Mouse (Mus musculus): Measurements from ENCODE around the gene Tsc22d1. TPM values are rescaled to one million over a fixed set of nuclear protein-coding genes. Genes with fewer than 3 reads are reported as not detected.

Tsc22d1 gene
- total and polyA plus RNA-seq, 2 experiments from 2014 or later = 170 to 241 TPM

DNA sequence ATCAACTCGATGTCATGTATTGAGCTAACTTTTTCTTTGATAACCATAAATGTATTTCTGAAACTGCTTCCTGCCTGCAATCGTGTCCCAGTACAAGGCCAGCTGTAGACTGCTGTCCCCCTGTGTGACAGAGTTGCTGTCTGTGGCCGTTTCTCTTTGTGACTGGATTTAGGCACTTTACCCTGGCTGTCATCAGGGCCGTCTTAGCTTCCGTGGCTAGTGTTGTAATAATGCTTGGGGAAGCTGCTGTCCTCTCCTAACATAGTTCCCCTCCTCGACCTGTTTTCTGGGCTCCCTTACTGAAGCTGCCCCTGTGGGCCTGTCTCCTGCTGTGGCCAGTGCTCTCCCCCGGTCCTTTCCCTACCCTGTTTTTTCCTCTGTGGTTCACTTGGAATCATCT is 83.4 kb downstream of the Tsc22d1 start:
- DNase-seq (ENCODE audit: low spot score) (no peak), ATAC-seq (ENCODE audit: insufficient read depth, low read depth) (0 out of 2 replicates have a peak, but pooled peaks have one; percentile 33)
- Histone ChIP-seq H3K36me3 (replicated peaks; ENCODE audit: control insufficient read depth, insufficient read depth, low read length) (no peaks in the 10 kb centered on the region), H3K27me3 (ENCODE audit: control insufficient read depth, insufficient read depth, low read length) (no peaks in the 10 kb centered on the region), H3K9me3 (replicated peaks; ENCODE audit: control insufficient read depth, low read length) (no peaks in the 10 kb centered on the region), H3K4me1 (ENCODE audit: control insufficient read depth, insufficient read depth) (no peaks in the 10 kb centered on the region), H3K9ac (replicated peaks; ENCODE audit: low read depth, low read length) (no peak overlapping the region), H3K4me2 (ENCODE audit: low read depth, low read length) (no peak overlapping the region), H3K4me3 (ENCODE audit: low read depth, low read length) (no peak overlapping the region), H3K27ac (ENCODE audit: low read depth) (no peak overlapping the region)
- 37% methylated on average over 7 of the region's 7 CpGs for WGBS
- TF ChIP-seq CTCF (IDR thresholded peaks at IDR 0.05; ENCODE audit: low read depth) (no peak), EP300 (IDR thresholded peaks at IDR 0.05; ENCODE audit: low read depth) (no peak)

DNA sequence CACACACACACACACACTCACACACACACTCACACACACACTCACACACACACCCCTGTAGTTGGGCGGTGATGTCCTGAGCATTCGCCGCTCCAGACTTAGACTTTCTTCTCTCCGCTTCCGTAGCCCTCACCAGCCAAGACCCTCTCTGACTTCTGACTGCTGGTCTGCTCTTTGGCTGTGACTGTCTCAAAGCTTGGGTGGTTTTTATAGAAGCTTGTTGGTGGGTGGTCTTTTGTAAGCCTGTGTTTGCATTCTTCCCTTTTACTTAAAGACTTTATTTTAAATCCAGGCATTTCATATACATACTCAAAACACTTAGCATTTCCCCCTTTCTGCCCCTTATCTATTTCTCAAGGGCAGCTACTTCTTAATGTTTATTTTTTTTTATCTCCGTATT is 84.7 kb downstream of the Tsc22d1 start:
- H3K36me3 ChIP-seq (replicated peaks; ENCODE audit: control insufficient read depth, insufficient read depth, low read length) = no peaks in the 10 kb centered on the region
- WGBS = 85% methylated on average over 6 of the region's 6 CpGs
- no peak overlapping the region for H3K27ac ChIP-seq (ENCODE audit: low read depth)
- H3K27me3 ChIP-seq (ENCODE audit: control insufficient read depth, insufficient read depth, low read length) = no peaks in the 10 kb centered on the region
- DNase-seq (ENCODE audit: low spot score) = no peak
- H3K4me2 ChIP-seq (ENCODE audit: low read depth, low read length) = no peak overlapping the region
- H3K9me3 ChIP-seq (replicated peaks; ENCODE audit: control insufficient read depth, low read length) = no peaks in the 10 kb centered on the region
- H3K4me1 ChIP-seq (ENCODE audit: control insufficient read depth, insufficient read depth) = no peaks in the 10 kb centered on the region
- H3K9ac ChIP-seq (replicated peaks; ENCODE audit: low read depth, low read length) = no peak overlapping the region
- no peak overlapping the region for H3K4me3 ChIP-seq (ENCODE audit: low read depth, low read length)
- ATAC-seq (ENCODE audit: insufficient read depth, low read depth) = no peak
- TF ChIP-seq EP300 (IDR thresholded peaks at IDR 0.05; ENCODE audit: low read depth) (no peak), CTCF (IDR thresholded peaks at IDR 0.05; ENCODE audit: low read depth) (no peak)

DNA sequence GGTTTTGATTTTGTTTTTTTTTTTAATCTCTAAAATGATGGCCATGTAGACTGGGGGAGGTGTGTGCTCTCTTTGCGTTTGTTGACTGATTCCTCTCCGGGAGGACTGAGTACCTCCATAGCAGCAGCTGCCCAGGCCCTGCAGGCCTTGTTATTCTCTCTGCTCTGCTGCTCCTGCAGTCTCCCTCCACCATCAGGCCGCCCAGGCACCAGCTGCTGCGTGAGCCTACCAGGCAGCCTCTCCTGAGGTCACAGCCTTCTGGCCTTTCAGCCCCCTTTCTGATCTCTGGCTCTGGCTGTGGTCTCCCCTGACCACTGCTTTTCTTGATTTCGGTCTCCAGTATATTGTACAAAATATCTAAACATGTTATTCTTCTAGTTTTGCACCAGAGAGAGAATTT is 85.3 kb downstream of the Tsc22d1 start:
- no peaks in the 10 kb centered on the region for H3K4me1 ChIP-seq (ENCODE audit: control insufficient read depth, insufficient read depth)
- no peaks in the 10 kb centered on the region for H3K9me3 ChIP-seq (replicated peaks; ENCODE audit: control insufficient read depth, low read length)
- 0 out of 2 replicates have a peak overlapping the region, but pooled peaks have one; percentile 30 for H3K27ac ChIP-seq (ENCODE audit: low read depth)
- no peak overlapping the region for H3K4me2 ChIP-seq (ENCODE audit: low read depth, low read length)
- no peaks in the 10 kb centered on the region for H3K27me3 ChIP-seq (ENCODE audit: control insufficient read depth, insufficient read depth, low read length)
- H3K36me3 ChIP-seq (replicated peaks; ENCODE audit: control insufficient read depth, insufficient read depth, low read length) = no peaks in the 10 kb centered on the region
- no peak for ATAC-seq (ENCODE audit: insufficient read depth, low read depth)
- H3K9ac ChIP-seq (replicated peaks; ENCODE audit: low read depth, low read length) = no peak overlapping the region
- H3K4me3 ChIP-seq (ENCODE audit: low read depth, low read length) = no peak overlapping the region
- 57% methylated on average over 5 of the region's 5 CpGs for WGBS
- no peak for DNase-seq (ENCODE audit: low spot score)
- no peak for TF ChIP-seq CTCF (IDR thresholded peaks at IDR 0.05; ENCODE audit: low read depth)
- no peak for TF ChIP-seq EP300 (IDR thresholded peaks at IDR 0.05; ENCODE audit: low read depth)

DNA sequence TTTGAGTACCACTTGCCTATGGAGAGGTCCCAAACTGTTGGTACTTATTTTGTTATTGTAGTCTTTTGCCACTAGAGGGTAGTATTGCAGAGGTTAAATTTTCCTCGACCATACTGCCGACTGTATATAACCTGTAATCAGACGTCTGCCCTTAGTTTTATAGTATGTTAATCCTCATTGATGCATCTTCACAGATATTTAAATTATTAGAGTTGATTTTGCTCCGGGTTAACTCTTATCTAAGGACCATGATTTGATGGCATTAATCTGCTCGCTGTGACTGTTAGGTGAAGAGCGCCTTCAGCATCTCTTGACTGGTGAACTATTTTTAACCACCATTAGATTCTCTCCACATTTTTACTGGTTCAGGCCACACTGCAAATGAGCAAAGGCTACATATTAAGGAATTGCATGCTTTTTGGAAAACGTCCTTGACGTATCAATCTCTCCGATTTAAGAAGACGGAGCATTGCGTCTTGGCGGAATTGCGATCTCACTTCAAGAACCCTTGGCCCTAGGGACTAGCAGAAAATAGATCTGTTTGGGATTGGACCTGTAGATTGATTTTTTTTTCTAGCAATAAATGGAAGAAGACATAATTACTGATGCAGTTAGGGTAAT is 88.6 kb downstream of the Tsc22d1 start:
- H3K4me3 ChIP-seq (ENCODE audit: low read depth, low read length) = peak overlapping the region; percentile 73
- no peak for ATAC-seq (ENCODE audit: insufficient read depth, low read depth)
- H3K27me3 ChIP-seq (ENCODE audit: control insufficient read depth, insufficient read depth, low read length) = no peaks in the 10 kb centered on the region
- peaks cover 14% of the 10 kb centered on the region; the same call in 1 of the 2 replicates for H3K4me1 ChIP-seq (ENCODE audit: control insufficient read depth, insufficient read depth)
- TF ChIP-seq CTCF (IDR thresholded peaks at IDR 0.05; ENCODE audit: low read depth) (peak; percentile 59), EP300 (IDR thresholded peaks at IDR 0.05; ENCODE audit: low read depth) (no peak)
- no peaks in the 10 kb centered on the region for H3K9me3 ChIP-seq (replicated peaks; ENCODE audit: control insufficient read depth, low read length)
- H3K27ac ChIP-seq (ENCODE audit: low read depth) = peak overlapping the region; percentile 99
- H3K9ac ChIP-seq (replicated peaks; ENCODE audit: low read depth, low read length) = peak overlapping the region; percentile 90
- H3K36me3 ChIP-seq (replicated peaks; ENCODE audit: control insufficient read depth, insufficient read depth, low read length) = peaks cover 20% of the 10 kb centered on the region
- peak; percentile 73 for DNase-seq (ENCODE audit: low spot score)
- 5% methylated on average over 13 of the region's 13 CpGs for WGBS
- H3K4me2 ChIP-seq (ENCODE audit: low read depth, low read length) = peak overlapping the region; percentile 74

- WGBS = 1% methylated on average over 44 of the region's 52 CpGs
- peak overlapping the region; percentile 73 for H3K4me3 ChIP-seq (ENCODE audit: low read depth, low read length)
- TF ChIP-seq CTCF (IDR thresholded peaks at IDR 0.05; ENCODE audit: low read depth) = no peak; the same call in 1 of the 2 replicates
- peak; percentile 92 for TF ChIP-seq EP300 (IDR thresholded peaks at IDR 0.05; ENCODE audit: low read depth)
- H3K9me3 ChIP-seq (replicated peaks; ENCODE audit: control insufficient read depth, low read length) = no peaks in the 10 kb centered on the region
- peak overlapping the region; percentile 74 for H3K4me2 ChIP-seq (ENCODE audit: low read depth, low read length)
- peak overlapping the region; percentile 90 for H3K9ac ChIP-seq (replicated peaks; ENCODE audit: low read depth, low read length)
- DNase-seq (ENCODE audit: low spot score) (peak; percentile 96), ATAC-seq (ENCODE audit: insufficient read depth, low read depth) (peak; percentile 90)
- H3K36me3 ChIP-seq (replicated peaks; ENCODE audit: control insufficient read depth, insufficient read depth, low read length) = peaks cover 20% of the 10 kb centered on the region
- H3K27me3 ChIP-seq (ENCODE audit: control insufficient read depth, insufficient read depth, low read length) = no peaks in the 10 kb centered on the region
- H3K27ac ChIP-seq (ENCODE audit: low read depth) = peak overlapping the region; percentile 99
- H3K4me1 ChIP-seq (ENCODE audit: control insufficient read depth, insufficient read depth) = peaks cover 14% of the 10 kb centered on the region; the same call in 1 of the 2 replicates
These were observed 89.5 kb downstream of the Tsc22d1 start for GRCm38 (mm10) chr14:76504121-76504737.
